Mouse (Mus musculus) thymus, adult 2 months (tissue): ENCODE results near the gene Ppp3ca.

Source experiments
- CTCF ChIP-seq: fragments of 200-500 bp; IDR thresholded peaks from 2 replicates; pipeline ENCODE4 v1.5.1; 2012; ENCODE audit warnings: mild to moderate bottlenecking, control low read depth, low read length, moderate library complexity, borderline replicate concordance; ENCODE audit not compliant: control insufficient read depth, poor library complexity, insufficient read depth; ENCODE audit errors: extremely low read depth
- POLR2A ChIP-seq: fragments of 200-500 bp; IDR thresholded peaks from 2 replicates; pipeline ENCODE4 v1.6.1; 2012; ENCODE audit warnings: mild to moderate bottlenecking, low read length, control low read depth, moderate library complexity; ENCODE audit not compliant: control insufficient read depth, poor library complexity, insufficient read depth; ENCODE audit errors: extremely low read depth

GRCm38 (mm10) chr3:136704515-136705247 lies 34.8 kb downstream of the Ppp3ca start:
- TF ChIP-seq CTCF (no peak), POLR2A (no peak)
